Mouse (Mus musculus) kidney, adult 2 months (tissue): ENCODE measurements around the gene Frmd4a. TPM values are rescaled to one million over a fixed set of nuclear protein-coding genes. Genes with fewer than 3 reads are reported as not detected.

Experiments used
- DNase-seq: peaks from one replicate; pipeline ENCODE4 v3.0.0; 2021
- H3K27ac ChIP-seq: fragments of 200-500 bp; 2 replicates; pipeline ENCODE4 v1.5.1; 2012; ENCODE audit warnings: low read depth, low read length, control low read depth, inconsistent platforms; ENCODE audit not compliant: insufficient read depth
- H3K27me3 ChIP-seq: fragments of 200-500 bp; replicated peaks from 2 replicates; pipeline ENCODE4 v1.6.1; 2012; ENCODE audit warnings: mild to moderate bottlenecking, moderate library complexity, low read length, inconsistent platforms; ENCODE audit not compliant: control insufficient read depth, insufficient read depth
- H3K36me3 ChIP-seq: fragments of 200-500 bp; 2 replicates; pipeline ENCODE4 v1.6.1; 2012; ENCODE audit warnings: mild to moderate bottlenecking, moderate library complexity, low read length, inconsistent platforms; ENCODE audit not compliant: control insufficient read depth, insufficient read depth
- H3K4me1 ChIP-seq: fragments of 200-500 bp; 2 replicates; pipeline ENCODE4 v1.6.1; 2011; ENCODE audit warnings: low read length; ENCODE audit not compliant: control insufficient read depth, insufficient read depth
- H3K4me3 ChIP-seq: fragments of 200-500 bp; 2 replicates; pipeline ENCODE4 v1.5.1; 2011; ENCODE audit warnings: mild to moderate bottlenecking, low read depth, low read length, control low read depth; ENCODE audit not compliant: insufficient read depth
- CTCF ChIP-seq: fragments of 200-500 bp; conservative IDR thresholded peaks from 2 replicates; pipeline ENCODE4 v1.5.1; 2011; ENCODE audit warnings: low read depth, mild to moderate bottlenecking, control low read depth, low read length, moderate library complexity, mixed read lengths; ENCODE audit not compliant: insufficient read depth, insufficient read length
- POLR2A ChIP-seq: fragments of 200-500 bp; IDR thresholded peaks from one replicate; pipeline ENCODE4 v1.6.1; 2011; ENCODE audit warnings: low read depth, low read length, control low read depth
- WGBS: fragments of 180-500 bp; shearing (Covaris S2); methylation state at CpG from one replicate; pipeline ENCODE4 v1.1.7; 2018; 5-methylcytosine and 5-hydroxymethylcytosine counted together
- polyA plus RNA-seq: library from polyadenylated mRNA; depleted of rRNA; stranded (reverse); fragments of >200 nt; gene quantifications from 2 replicates; pipeline ENCODE4 v1.2.3, GENCODE M21; 2012

Gene Frmd4a
- polyA plus RNA-seq, 1 experiment: 5.8 TPM

DNA sequence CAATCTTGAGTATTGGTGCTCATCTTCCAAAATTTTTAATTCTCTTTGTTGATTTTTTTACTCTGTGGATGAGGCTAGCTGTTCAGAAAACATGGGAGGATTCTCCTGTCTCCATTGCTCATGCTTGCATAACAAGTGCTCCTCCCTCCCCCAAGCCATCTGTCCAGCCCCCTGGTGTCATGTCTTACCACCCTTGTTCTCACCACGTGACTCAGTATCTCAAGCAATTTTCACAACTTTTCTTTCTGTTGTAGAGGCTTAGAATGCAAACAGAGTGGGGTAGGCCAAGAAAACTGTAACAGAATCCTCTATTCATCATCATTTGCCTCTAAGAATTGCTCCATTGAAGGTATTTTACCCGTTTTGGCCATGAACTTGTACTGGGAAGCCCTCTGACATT, 273.6 kb downstream of the Frmd4a start:
- Histone ChIP-seq H3K36me3 (no peaks in the 10 kb centered on the region), H3K4me1 (no peaks in the 10 kb centered on the region), H3K4me3 (no peak overlapping the region), H3K27ac (no peak overlapping the region), H3K27me3 (no peaks in the 10 kb centered on the region)
- 63% methylated on average over 2 of the region's 2 CpGs for WGBS
- TF ChIP-seq CTCF (no peak), POLR2A (no peak)
- DNase-seq: no peak

- Histone ChIP-seq H3K4me1 (no peaks in the 10 kb centered on the region), H3K4me3 (no peak overlapping the region), H3K27ac (no peak overlapping the region), H3K27me3 (no peaks in the 10 kb centered on the region), H3K36me3 (no peaks in the 10 kb centered on the region)
- no peak for DNase-seq
- no peak for TF ChIP-seq CTCF
- no peak for TF ChIP-seq POLR2A
- WGBS: 97% methylated on average over 3 of the region's 3 CpGs
Observed at GRCm38 (mm10) chr2:4291671-4292070, 274.2 kb downstream of the Frmd4a start.

- Histone ChIP-seq H3K27ac (no peak overlapping the region), H3K27me3 (no peaks in the 10 kb centered on the region), H3K4me3 (no peak overlapping the region), H3K36me3 (no peaks in the 10 kb centered on the region), H3K4me1 (no peaks in the 10 kb centered on the region)
- DNase-seq: no peak
- TF ChIP-seq CTCF (no peak), POLR2A (no peak)
- WGBS: 96% methylated on average over 1 of the region's 1 CpGs
Observed at GRCm38 (mm10) chr2:4293726-4294125, 276.2 kb downstream of the Frmd4a start.

DNA sequence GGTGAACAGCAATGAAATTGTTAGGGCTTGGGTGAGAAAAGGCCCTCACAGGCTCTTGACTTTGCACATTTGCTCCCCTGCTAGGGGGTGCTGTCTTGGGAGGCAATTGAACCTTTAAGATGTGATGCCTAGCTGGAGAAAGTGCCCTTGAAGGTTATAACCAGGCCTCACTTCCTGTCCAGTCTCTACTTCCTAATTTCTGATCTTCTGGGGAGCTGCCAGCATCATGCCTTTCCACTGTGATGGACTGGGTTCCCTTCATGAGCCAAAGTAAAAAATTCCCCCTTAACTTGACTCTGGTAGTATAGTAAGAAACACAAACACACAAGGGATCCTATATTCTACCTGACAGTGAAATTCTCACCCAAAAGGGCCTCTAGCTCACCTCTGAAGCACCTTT, 278.1 kb downstream of the Frmd4a start:
- Histone ChIP-seq H3K4me1 (no peaks in the 10 kb centered on the region), H3K4me3 (no peak overlapping the region), H3K27ac (no peak overlapping the region), H3K27me3 (no peaks in the 10 kb centered on the region), H3K36me3 (no peaks in the 10 kb centered on the region)
- TF ChIP-seq CTCF (no peak), POLR2A (no peak)
- DNase-seq: no peak

DNA sequence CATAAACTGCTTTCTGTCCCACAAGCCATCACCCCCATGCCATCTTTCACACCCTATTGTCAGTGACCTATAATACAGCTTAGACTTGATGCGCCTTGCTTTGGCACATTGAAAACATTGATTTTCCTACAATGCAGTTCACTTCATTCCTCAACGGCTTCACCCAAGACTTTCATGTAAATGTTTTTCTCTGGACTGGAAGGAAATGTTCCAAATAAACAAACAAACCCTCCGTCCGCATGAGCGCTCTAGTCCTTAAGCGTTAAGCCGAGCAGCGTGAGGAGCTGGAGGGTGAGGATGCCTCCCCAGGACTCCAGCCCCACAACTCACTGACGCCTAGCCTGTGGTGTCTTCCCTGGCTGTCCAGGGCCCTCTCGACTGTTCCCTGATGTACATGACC, 279.4 kb downstream of the Frmd4a start:
- no peak overlapping the region for H3K27ac ChIP-seq
- H3K4me3 ChIP-seq: no peak overlapping the region
- H3K36me3 ChIP-seq: no peaks in the 10 kb centered on the region
- no peaks in the 10 kb centered on the region for H3K4me1 ChIP-seq
- H3K27me3 ChIP-seq: no peaks in the 10 kb centered on the region
- DNase-seq: no peak
- 58% methylated on average over 10 of the region's 10 CpGs for WGBS
- TF ChIP-seq CTCF (no peak), POLR2A (no peak)

GRCm38 (mm10) chr2:4298325-4299215, 281.1 kb downstream of the Frmd4a start:
- 31% methylated on average over 19 of the region's 19 CpGs for WGBS

GRCm38 (mm10) chr2:4299593-4299992, 282.1 kb downstream of the Frmd4a start:
- DNase-seq: no peak
- TF ChIP-seq POLR2A: no peak
- TF ChIP-seq CTCF: no peak
- 73% methylated on average over 12 of the region's 12 CpGs for WGBS
- no peak overlapping the region for H3K27ac ChIP-seq
- no peaks in the 10 kb centered on the region for H3K27me3 ChIP-seq
- H3K4me3 ChIP-seq: no peak overlapping the region
- no peaks in the 10 kb centered on the region for H3K4me1 ChIP-seq
- H3K36me3 ChIP-seq: no peaks in the 10 kb centered on the region

More at GRCm38 (mm10) chr2:4298325-4299215, 281.1 kb downstream of the Frmd4a start:
- TF ChIP-seq CTCF (no peak), POLR2A (no peak)
- no peaks in the 10 kb centered on the region for H3K27me3 ChIP-seq
- no peaks in the 10 kb centered on the region for H3K4me1 ChIP-seq
- no peak overlapping the region for H3K27ac ChIP-seq
- no peak for DNase-seq
- H3K4me3 ChIP-seq: no peak overlapping the region
- no peaks in the 10 kb centered on the region for H3K36me3 ChIP-seq
